Mouse (Mus musculus) thymus, adult 2 months (tissue): ENCODE results near the gene Sat2.

Experiments used
- CTCF ChIP-seq: fragments of 200-500 bp; IDR thresholded peaks from 2 replicates; pipeline ENCODE4 v1.5.1; 2012; ENCODE audit warnings: mild to moderate bottlenecking, control low read depth, low read length, moderate library complexity, borderline replicate concordance; ENCODE audit not compliant: control insufficient read depth, poor library complexity, insufficient read depth; ENCODE audit errors: extremely low read depth
- POLR2A ChIP-seq: fragments of 200-500 bp; IDR thresholded peaks from 2 replicates; pipeline ENCODE4 v1.6.1; 2012; ENCODE audit warnings: mild to moderate bottlenecking, low read length, control low read depth, moderate library complexity; ENCODE audit not compliant: control insufficient read depth, poor library complexity, insufficient read depth; ENCODE audit errors: extremely low read depth

GRCm38 (mm10) chr11:69592799-69593198 is 29.0 kb upstream of the Sat2 start:
- TF ChIP-seq CTCF (no peak), POLR2A (no peak)
